Mouse (Mus musculus) embryo, embryonic 11 days (tissue): ENCODE measurements at regions not wholly inside any gene's neighbourhood (a gene's known extent, or its start where the extent isn't known, plus 50 kb on each side); places are given as distances from the start of the nearest gene placed in this dataset.

ENCODE experiments used
- DNase-seq: peaks from one replicate; pipeline ENCODE4 v3.0.0-alpha.2; 2015

DNA sequence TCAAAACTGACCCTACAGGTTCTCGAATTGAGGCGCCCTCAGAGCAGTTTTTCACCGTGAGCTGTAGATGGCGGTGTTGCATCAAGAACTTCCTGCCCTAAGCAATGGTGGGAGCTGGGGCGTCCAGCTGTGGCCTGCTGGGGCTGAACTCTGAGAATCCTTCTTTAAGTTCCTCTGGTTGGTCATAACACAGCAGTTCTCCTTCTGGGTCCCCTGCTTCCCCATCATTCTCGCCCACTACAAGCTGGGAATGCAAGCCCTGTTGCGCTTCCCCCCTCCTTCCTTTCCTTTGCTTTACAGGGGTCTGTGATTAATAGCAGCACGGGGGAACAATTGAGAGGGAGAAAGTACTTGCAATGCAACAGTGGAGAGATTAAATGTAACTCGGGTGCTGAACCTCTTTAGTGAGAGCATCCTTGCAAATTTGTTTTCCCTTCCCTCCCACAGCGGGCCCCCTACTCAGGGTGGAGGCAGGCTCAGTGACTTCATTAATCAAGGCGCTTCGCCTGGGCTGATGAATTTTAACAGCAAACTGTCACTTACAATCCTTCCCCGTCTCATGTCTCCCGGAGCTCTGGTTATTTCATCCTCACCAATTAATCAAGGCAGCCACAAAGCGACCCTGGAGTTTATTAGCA, 794.3 kb upstream of the Api5 start:
- DNase-seq, result peak; percentile 86

DNA sequence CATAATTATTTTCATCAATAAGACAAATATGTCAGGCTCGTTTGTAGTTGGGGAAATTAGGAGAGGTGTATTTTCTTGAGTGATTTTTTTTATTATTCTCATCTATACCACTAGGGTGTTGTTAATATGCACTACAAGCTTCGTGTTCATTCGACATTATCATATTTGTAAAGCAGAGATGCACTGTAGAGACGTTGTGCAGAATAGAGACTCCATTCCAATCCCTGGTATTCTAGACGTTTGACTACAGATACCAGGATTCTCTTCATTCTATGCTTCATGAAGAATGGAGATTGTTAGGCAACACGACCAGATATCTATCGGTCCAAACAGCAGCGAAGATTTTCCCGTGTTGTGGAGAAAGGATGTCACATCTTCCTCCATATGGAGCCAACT, 793.8 kb upstream of the Api5 start:
- no peak for DNase-seq

DNA sequence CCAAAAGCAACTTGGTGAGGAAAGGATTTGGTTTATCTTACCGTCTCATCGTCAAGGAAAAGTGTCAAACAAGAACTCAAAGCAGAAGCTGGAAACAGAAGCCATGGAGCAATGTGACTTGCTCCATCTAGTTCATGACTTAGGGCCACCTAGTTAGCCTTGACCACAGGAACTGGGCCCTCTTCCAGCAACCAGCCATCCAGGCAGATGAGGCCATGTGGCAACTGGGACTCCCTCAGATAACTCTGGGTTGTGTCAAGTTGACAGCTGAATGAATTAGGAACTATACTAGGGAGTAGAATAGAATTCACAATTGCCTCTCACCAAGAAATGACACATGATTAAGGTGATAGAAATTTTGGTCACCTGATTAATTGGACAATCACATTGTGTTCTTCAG, 791.5 kb upstream of the Api5 start:
- DNase-seq, result no peak

GRCm38 (mm10) chr2:95210216-95210941, 772.4 kb upstream of the Api5 start:
- DNase-seq, result peak; percentile 46
